Mouse (Mus musculus) kidney, postnatal 0 days (tissue): ENCODE measurements around the gene Olfr1393. TPM values are rescaled to one million over a fixed set of nuclear protein-coding genes. Genes with fewer than 3 reads are reported as not detected.

ENCODE experiments used
- ATAC-seq: fragments of 200-750 bp; cut with Nextera tagmentation; replicated peaks from 2 replicates; pipeline ENCODE4 v1.8.0; 2017; ENCODE audit warnings: low read depth, moderate number of reproducible peaks, moderate TSS enrichment, moderate library complexity; ENCODE audit not compliant: low FRiP score
- DNase-seq: peaks from one replicate; pipeline ENCODE4 v3.0.0-alpha.2; 2016; ENCODE audit warnings: low spot score
- H3K27ac ChIP-seq: fragments of 300-500 bp; sonication (generic); 2 replicates; pipeline ENCODE4 v1.5.1; 2014; ENCODE audit warnings: mild to moderate bottlenecking
- H3K27me3 ChIP-seq: fragments of 300-500 bp; sonication (generic); 2 replicates; pipeline ENCODE4 v1.6.1; 2014; ENCODE audit warnings: low read length, mixed read lengths; ENCODE audit not compliant: insufficient read depth
- H3K36me3 ChIP-seq: fragments of 300-500 bp; sonication (generic); 2 replicates; pipeline ENCODE4 v1.6.1; 2014; ENCODE audit warnings: low read length, mixed read lengths; ENCODE audit not compliant: insufficient read depth
- H3K4me1 ChIP-seq: fragments of 300-500 bp; sonication (generic); replicated peaks from 2 replicates; pipeline ENCODE4 v1.6.1; 2014; ENCODE audit warnings: antibody characterized with exemption, low read length, mixed read lengths; ENCODE audit not compliant: insufficient read depth
- H3K4me2 ChIP-seq: fragments of 300-500 bp; sonication (generic); 2 replicates; pipeline ENCODE4 v1.6.1; 2014; ENCODE audit warnings: mild to moderate bottlenecking, low read length, moderate library complexity, mixed read lengths
- H3K4me3 ChIP-seq: fragments of 300-500 bp; sonication (generic); replicated peaks from 2 replicates; pipeline ENCODE4 v1.5.1; 2014; ENCODE audit warnings: low read depth, low read length
- H3K9ac ChIP-seq: fragments of 300-500 bp; sonication (generic); 2 replicates; pipeline ENCODE4 v1.6.1; 2014; ENCODE audit warnings: low read depth, low read length
- H3K9me3 ChIP-seq: fragments of 300-500 bp; sonication (generic); replicated peaks from 2 replicates; pipeline ENCODE4 v1.6.1; 2016; ENCODE audit warnings: low read length, inconsistent platforms, mixed read lengths
- CTCF ChIP-seq: IDR thresholded peaks from 2 replicates; pipeline ENCODE4 v1.5.1; 2016; ENCODE audit warnings: antibody characterized with exemption, low read depth, mild to moderate bottlenecking, moderate library complexity
- WGBS: fragments of 180-500 bp; shearing (Covaris S2); extraction: QIAGEN DNeasy Blood & Tissue Kit; methylation state at CpG from one replicate; pipeline ENCODE4 v1.1.7; 2014; 5-methylcytosine and 5-hydroxymethylcytosine counted together
- polyA plus RNA-seq: library from polyadenylated mRNA; unstranded; fragments of >200 nt; fragmentation: Nextera tagmentation; extraction: Ambion mirVana; gene quantifications from 2 replicates; pipeline ENCODE4 v1.2.1, GENCODE M21; 2015

The Olfr1393 gene
- polyA plus RNA-seq, 1 experiment from 2014 or later, result 0.13 TPM

DNA sequence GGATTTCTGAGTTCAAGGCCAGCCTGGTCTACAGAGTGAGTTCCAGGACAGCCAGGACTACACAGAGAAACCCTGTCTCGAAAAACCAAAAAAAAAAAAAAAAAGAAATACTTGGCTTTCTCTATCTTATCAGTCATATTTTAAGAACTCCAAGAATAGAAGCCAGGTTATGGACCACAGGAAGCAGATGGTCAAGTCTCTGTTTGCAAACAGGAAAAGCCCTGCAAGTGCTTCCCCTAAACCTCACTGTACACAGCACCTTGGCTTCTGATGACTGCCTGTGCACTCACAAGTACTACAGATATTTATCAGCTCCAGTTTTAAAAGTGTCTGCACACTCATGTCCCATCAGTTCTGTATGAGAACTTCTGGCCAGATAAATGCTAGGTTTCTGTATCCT is 36.6 kb upstream of the Olfr1393 start:
- WGBS, result no CpG with 5 or more reads among the region's 1 CpGs
- Histone ChIP-seq H3K4me2 (no peak overlapping the region), H3K36me3 (no peaks in the 10 kb centered on the region), H3K9ac (no peak overlapping the region), H3K4me3 (no peak overlapping the region), H3K4me1 (peaks cover 17% of the 10 kb centered on the region; the same call in 1 of the 2 replicates), H3K9me3 (no peaks in the 10 kb centered on the region), H3K27me3 (no peaks in the 10 kb centered on the region), H3K27ac (no peak overlapping the region)
- no peak for ATAC-seq
- TF ChIP-seq CTCF, result no peak
- peak; percentile 46 for DNase-seq

DNA sequence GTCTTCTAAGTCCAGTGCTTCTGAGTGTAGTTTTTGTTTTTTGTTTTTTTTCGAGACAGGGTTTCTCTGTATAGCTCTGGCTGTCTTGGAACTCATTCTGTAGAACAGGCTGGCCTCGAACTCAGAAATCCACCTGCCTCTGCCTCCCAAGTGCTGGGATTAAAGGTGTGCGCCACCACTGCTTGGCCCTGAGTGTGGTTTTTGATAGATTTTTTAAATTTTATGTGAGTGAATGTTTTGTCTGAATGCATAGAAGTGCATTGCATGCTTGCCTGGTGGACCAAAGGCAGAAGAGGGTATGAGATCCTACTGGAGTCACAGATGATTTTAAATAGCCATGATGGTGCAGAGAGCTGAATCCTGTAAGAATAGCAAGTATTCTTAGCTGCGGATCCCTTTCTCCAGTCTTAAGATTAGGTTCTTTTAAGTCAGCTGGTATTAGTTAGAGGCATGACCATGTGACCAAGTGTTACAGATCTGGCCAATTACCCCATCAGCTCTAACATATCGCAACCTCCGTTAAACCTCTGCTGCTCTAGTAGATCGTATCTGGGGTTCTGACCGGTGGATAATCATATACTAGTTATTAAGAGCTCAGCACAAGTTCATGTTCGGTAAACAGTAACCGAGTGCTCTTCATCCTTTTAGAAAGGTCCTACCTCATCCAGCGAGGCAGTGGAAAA is 35.0 kb upstream of the Olfr1393 start:
- H3K27ac ChIP-seq, result peak overlapping the region; percentile 92
- no peak for ATAC-seq

DNA sequence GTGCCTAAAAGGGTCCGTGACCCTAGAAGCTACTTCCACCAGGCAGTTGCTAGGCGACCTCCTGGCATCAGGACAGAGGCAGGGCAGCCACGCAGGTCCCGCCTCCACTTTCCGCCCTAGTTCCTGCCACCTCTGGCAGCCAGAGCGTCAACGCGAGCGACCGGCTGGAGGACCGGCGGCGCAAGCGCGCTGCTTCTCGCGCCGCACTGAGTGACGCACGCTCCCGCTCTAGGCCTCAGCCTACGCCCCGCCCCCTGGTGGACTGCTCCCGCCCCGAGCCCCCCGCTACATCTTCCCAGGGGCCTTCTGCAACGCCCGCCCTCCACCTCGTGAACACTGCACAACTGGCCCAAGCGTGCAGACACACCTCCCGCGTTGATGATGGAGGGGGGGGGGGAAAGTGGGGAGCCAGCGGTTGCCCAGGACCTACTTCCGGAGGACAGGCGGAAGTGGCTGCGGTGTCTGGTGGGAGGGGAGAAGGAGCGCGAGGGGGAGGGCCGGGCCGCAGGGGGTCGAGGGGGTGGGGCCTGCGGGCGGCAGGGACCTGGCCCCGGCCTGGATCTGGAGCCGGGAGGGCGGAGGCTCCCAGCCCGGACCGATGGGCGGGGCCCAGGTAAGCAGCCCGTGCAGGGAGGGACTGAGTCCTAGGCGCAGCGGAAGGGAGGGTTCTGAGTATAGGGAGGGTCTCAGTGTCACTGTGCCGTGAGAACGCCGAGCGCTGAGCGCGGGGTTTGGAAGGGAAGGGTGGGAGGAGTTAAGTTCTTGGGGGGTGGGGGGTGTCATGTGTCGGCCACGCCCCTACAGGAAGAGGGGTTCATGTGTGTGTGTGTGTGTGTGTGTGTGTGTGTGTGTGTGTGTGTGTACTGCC is 34.1 kb upstream of the Olfr1393 start, which contains the start of gene Mgat1:
TSS of gene Mgat1 (plus strand) at position 465 of the 868 bp plus-strand sequence.
- ATAC-seq, result peak; percentile 95
- TF ChIP-seq CTCF, result peak; percentile 51
- peak within 1 kb of the TSS; percentile 92 for H3K27ac ChIP-seq
- WGBS, result under 1% methylated on average over 57 of the region's 60 CpGs
- no peaks in the 10 kb centered on the region for H3K36me3 ChIP-seq
- peak within 1 kb of the TSS; percentile 45 for H3K4me3 ChIP-seq
- H3K27me3 ChIP-seq, result no peaks in the 10 kb centered on the region
- H3K4me2 ChIP-seq, result peak within 1 kb of the TSS; percentile 55
- peak within 1 kb of the TSS; percentile 58 for H3K9ac ChIP-seq
- peaks cover 29% of the 10 kb centered on the region; the same call in 1 of the 2 replicates for H3K4me1 ChIP-seq
- H3K9me3 ChIP-seq, result no peaks in the 10 kb centered on the region
- peak; percentile 99 for DNase-seq

More for the DNA sequence above, 35.0 kb upstream of the Olfr1393 start:
- DNase-seq, result peak; percentile 36
- peak overlapping the region; percentile 55 for H3K4me2 ChIP-seq
- peak overlapping the region; percentile 58; the same call in 1 of the 2 replicates for H3K9ac ChIP-seq
- no peak for TF ChIP-seq CTCF
- peaks cover 25% of the 10 kb centered on the region; the same call in 1 of the 2 replicates for H3K4me1 ChIP-seq
- H3K27me3 ChIP-seq, result no peaks in the 10 kb centered on the region
- peak overlapping the region; percentile 45 for H3K4me3 ChIP-seq
- 24% methylated on average over 11 of the region's 11 CpGs for WGBS
- H3K36me3 ChIP-seq, result no peaks in the 10 kb centered on the region
- no peaks in the 10 kb centered on the region for H3K9me3 ChIP-seq

DNA sequence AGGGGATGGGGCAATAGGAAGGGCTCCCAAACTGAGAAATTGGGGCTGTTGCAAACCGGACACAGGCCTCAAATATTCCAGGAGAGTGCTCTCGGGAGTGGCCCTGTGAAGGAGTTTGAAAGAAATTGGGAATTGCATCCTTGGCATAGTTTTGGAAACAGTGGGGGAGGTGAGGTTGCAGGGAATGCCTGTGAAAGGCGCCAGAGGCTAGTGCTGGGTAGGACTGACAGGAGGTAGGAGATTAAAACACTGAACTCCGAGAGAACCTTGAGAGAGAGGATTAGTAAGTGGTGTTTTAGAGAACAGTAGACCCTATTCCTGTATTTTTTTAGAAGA is 33.5 kb upstream of the Olfr1393 start:
- TF ChIP-seq CTCF, result 0 out of 2 replicates have a peak, but pooled peaks have one; percentile 1
- peak overlapping the region; percentile 92 for H3K27ac ChIP-seq
- no peaks in the 10 kb centered on the region for H3K36me3 ChIP-seq
- H3K4me2 ChIP-seq, result peak overlapping the region; percentile 55
- peak overlapping the region; percentile 58; the same call in 1 of the 2 replicates for H3K9ac ChIP-seq
- WGBS, result 1% methylated on average over 4 of the region's 4 CpGs
- no peaks in the 10 kb centered on the region for H3K27me3 ChIP-seq
- H3K9me3 ChIP-seq, result no peaks in the 10 kb centered on the region
- peak overlapping the region; percentile 45 for H3K4me3 ChIP-seq
- ATAC-seq (no peak), DNase-seq (no peak)
- H3K4me1 ChIP-seq, result peaks cover 35% of the 10 kb centered on the region; the same call in 1 of the 2 replicates

DNA sequence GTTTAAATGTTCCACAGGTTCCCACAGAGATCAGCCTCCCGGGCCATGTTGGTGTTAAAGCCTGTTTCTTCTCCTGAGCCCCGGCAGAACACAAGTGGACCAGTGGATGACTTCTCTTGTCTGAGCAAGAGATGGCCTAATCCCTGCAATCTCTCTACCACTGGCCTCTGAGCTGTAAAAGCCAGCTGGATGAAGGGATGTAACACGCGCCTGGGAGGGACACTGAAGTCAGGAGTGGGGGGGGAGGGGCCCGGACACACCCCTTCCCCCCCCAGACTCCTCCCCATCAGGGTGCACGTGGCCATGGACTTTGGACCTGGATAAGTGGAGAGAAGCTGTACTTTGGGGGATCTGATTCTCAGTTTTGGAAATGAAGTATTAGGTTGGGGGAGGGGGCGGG is 32.9 kb upstream of the Olfr1393 start:
- H3K36me3 ChIP-seq, result no peaks in the 10 kb centered on the region
- no peak for ATAC-seq
- peak overlapping the region; percentile 55 for H3K4me2 ChIP-seq
- peak; percentile 59 for DNase-seq
- peak overlapping the region; percentile 92 for H3K27ac ChIP-seq
- H3K4me3 ChIP-seq, result peak overlapping the region; percentile 45
- no peaks in the 10 kb centered on the region for H3K9me3 ChIP-seq
- 19% methylated on average over 7 of the region's 7 CpGs for WGBS
- H3K9ac ChIP-seq, result 0 out of 2 replicates have a peak overlapping the region, but pooled peaks have one; percentile 58
- no peak for TF ChIP-seq CTCF
- peaks cover 39% of the 10 kb centered on the region; the same call in 1 of the 2 replicates for H3K4me1 ChIP-seq
- no peaks in the 10 kb centered on the region for H3K27me3 ChIP-seq
